Mouse (Mus musculus) mature B cell (primary cell): ENCODE data around the gene Aaas.

Experiments
- in situ Hi-C: fragments of 300-500 bp; cut with MboI; formaldehyde crosslinking; loops from 2 replicates; pipeline ENCODE4 v1.14.3; 2019

Gene Aaas

GRCm38 (mm10) chr15:102308717-102309116 is 41.9 kb downstream of the Aaas start:
- in situ Hi-C loops, result no loop called here

GRCm38 (mm10) chr15:102302542-102302941 is 48.0 kb downstream of the Aaas start:
- in situ Hi-C loops, result no loop called here

DNA sequence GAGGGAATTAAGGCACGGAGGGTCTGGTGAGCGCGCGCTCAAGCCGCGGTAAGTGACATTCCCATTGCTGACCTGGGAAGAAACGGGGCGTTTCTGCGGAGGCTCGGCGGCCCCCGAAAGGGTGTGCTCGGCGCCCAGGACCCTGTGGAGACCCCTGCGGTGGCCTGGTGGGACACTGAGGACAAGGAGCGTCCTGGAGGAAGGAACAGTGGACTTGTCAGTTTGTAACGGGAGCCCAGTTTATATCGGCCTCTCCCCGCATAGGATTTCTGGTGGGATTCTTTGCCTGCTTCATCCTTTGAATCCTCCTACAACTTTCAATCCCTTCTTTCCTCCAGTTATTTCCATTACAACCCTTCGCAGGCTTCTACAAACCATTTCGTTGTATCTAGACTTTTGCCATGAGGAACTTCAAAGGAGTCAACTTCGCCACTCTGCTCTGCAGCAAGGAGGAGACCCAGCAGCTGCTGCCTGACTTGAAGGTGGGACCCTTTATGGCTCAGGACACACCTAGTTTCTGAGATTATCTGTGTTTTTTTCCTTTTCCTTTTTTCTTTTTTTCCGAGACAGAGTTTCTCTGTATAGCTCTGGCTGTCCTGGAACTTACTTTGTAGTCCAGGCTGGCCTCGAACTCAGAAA is 54.1 kb downstream of the Aaas start:
- in situ Hi-C loops, result no loop called here

DNA sequence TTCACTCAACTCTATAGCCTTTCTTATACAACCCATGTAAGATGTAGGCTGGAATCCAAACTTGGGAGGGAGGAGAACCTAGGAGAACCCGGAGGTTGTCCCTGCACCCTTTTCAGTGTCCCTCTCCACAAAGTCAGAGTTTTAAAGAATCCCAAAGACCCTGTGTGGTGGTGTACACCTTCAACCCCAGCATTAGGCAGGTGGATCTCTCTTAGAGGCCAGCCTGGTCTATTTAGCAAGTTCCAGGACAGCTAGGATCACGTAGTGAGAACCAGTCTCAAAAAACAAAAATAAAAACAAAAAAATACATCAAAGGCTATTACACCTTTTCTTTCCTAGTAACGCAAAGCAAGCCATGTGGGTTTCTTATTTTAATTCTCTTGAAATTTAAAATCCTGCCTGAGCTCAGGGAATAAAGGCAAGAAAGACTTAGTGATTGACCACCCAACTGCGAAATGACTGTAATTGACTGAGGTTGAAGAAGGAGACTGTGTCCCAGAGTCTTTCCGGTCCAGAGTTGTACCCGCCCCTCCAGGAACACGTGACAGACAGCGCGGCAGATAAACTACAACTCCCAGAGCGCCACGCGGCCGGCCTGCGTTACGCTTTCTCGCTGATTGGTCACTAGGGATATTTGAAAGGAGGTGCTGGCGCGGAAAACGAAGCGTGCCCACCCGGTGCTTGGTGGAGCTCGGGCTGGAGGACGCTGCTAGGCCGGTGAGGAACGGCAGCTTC is 54.8 kb downstream of the Aaas start, which contains the start of gene Espl1:
TSS of gene Espl1 (plus strand) at position 634 of the 735 bp plus-strand sequence.
- in situ Hi-C loops, result no loop called here
